1 mouse cellular context compared by ENCODE assay signal in the genomic region with DNA sequence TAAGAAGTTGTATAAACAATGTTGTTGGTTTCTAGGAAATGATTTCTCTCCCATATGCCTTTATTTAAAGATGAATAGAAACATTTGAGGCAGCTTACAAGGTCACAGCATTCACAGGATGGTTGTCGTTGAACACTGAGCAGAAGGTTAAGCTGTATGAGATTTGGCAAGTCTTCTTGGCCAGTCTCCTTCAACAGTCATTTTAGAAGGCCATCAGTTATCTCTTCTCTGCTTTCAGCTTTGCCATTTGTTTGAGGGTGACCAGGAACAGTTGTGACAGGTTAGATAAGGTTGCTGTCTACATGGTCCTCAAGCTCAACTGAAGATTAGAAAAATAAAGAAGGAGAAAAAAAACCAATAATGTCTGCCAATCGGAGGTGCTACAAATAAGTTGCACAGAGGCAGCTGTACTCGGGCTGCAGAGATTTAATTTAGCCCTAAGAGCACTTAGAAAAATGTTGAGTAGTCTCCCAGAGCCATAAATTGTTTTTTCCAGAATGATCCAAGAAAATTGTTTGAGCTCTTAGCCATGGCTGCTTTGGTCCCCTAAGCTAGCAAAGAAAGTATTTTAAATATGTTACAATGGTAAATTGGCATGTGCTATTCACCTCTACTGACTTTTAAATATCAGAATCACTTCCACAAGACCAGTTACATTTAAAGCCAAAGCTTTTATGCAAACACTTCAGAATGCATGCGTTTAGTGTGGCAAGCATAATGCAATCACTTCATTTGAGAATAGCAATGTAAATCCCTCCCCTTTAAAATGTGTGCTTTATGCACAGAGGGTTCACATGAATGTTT.
TF ChIP-seq lines count a peak whose summit lies in the region.

No protein-coding gene starts in this region.

TF ChIP-seq in MEL, 35 proteins besides CTCF, POLR2A, EP300 and RAD21:
- TF ChIP-seq GATA1 (IDR thresholded peaks at IDR 0.05; ENCODE audit: low read depth, low read length) (0 out of 2 replicates have a peak, but pooled peaks have one; percentile 5), TCF12 (IDR thresholded peaks at IDR 0.05; ENCODE audit: low read depth, low read length) (no peak), MYB (IDR thresholded peaks at IDR 0.05; ENCODE audit: low read depth, low read length) (no peak), CHD2 (IDR thresholded peaks at IDR 0.05; ENCODE audit: low read length) (no peak), SMC3 (IDR thresholded peaks at IDR 0.05; ENCODE audit: low read depth, low read length) (no peak), NELFE (IDR thresholded peaks at IDR 0.05; ENCODE audit: low read depth, low read length) (no peak), POLR2AphosphoS2 (IDR thresholded peaks at IDR 0.05; ENCODE audit: low read length) (no peak)
